Mouse (Mus musculus) cerebellum, adult 2 months (tissue): ENCODE measurements around the gene Abhd2.

Experiments
- CTCF ChIP-seq: fragments of 200-500 bp; IDR thresholded peaks from 2 replicates; pipeline ENCODE4 v1.5.1; 2011; ENCODE audit warnings: low read depth, mild to moderate bottlenecking, control low read depth, low read length, moderate library complexity, borderline replicate concordance; ENCODE audit not compliant: insufficient read depth
- POLR2A ChIP-seq: fragments of 200-500 bp; IDR thresholded peaks from 2 replicates; pipeline ENCODE4 v1.6.1; 2011; ENCODE audit warnings: low read length, control low read depth, borderline replicate concordance; ENCODE audit not compliant: insufficient read depth

GRCm38 (mm10) chr7:79376516-79377275 lies 103.7 kb downstream of the Abhd2 start:
- TF ChIP-seq POLR2A, result no peak
- TF ChIP-seq CTCF, result no peak
